Mouse (Mus musculus): ENCODE data around the gene 6030458C11Rik. TPM values are rescaled to one million over a fixed set of nuclear protein-coding genes. Genes with fewer than 3 reads are reported as not detected.

Gene 6030458C11Rik
- polyA plus RNA-seq, 1 experiment from 2014 or later = 39.5 TPM

DNA sequence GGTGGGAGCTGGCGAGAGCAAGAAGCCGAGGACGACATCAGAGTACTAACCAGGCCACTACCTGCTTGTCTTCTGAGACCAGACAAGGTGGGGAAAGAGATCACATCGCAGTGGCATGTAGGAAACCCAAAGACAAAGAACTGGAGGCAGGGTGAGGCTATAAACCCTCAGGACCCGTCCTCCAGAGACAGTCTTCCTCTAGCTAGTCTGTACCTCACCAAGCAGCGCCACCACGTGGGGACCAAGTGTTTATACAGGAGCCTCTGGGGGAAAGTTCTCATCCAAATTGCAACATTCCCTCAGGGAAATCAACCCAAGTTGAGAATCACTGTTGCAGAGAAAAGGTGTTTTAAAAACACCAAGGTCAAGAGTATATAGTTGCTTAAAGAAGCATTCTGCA lies 18.4 kb upstream of the 6030458C11Rik start:
- no peaks in the 10 kb centered on the region for H3K27me3 ChIP-seq (replicated peaks)
- no peak overlapping the region for H3K27ac ChIP-seq
- no peak for ATAC-seq (ENCODE audit: low FRiP score, low read depth)
- 81% methylated on average over 7 of the region's 7 CpGs for whole genome bisulfite sequencing
- no peaks in the 10 kb centered on the region for H3K9me3 ChIP-seq
- H3K4me1 ChIP-seq = no peaks in the 10 kb centered on the region
- H3K4me2 ChIP-seq (replicated peaks) = no peak overlapping the region
- H3K4me3 ChIP-seq = no peak overlapping the region
- no peak overlapping the region for H3K9ac ChIP-seq
- peaks cover 88% of the 10 kb centered on the region for H3K36me3 ChIP-seq

DNA sequence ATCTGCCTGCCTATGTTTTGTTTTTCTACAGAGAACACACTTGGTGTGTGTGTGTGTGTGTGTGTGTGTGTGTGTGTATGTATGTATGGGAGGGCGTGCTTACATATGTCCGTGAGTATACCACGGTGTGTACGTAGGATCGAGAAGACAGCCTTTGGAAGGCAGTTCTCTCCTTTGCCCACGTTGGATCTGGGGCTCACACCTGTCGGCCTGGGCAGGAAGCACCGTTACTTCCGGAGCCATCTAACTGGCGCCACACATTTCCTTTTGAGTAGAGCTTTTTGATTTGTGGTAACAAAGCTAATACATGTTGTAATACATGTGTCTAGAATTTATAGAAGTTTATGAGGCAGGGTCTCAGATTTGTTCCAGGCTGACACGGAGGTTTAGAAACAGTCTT lies 16.3 kb upstream of the 6030458C11Rik start:
- 96% methylated on average over 11 of the region's 11 CpGs for WGBS
- Histone ChIP-seq H3K27ac (no peak overlapping the region), H3K4me1 (no peaks in the 10 kb centered on the region), H3K4me2 (replicated peaks) (no peak overlapping the region), H3K27me3 (replicated peaks) (no peaks in the 10 kb centered on the region), H3K4me3 (no peak overlapping the region), H3K36me3 (peaks cover 86% of the 10 kb centered on the region), H3K9ac (no peak overlapping the region), H3K9me3 (no peaks in the 10 kb centered on the region)
- no peak for ATAC-seq (ENCODE audit: low FRiP score, low read depth)

DNA sequence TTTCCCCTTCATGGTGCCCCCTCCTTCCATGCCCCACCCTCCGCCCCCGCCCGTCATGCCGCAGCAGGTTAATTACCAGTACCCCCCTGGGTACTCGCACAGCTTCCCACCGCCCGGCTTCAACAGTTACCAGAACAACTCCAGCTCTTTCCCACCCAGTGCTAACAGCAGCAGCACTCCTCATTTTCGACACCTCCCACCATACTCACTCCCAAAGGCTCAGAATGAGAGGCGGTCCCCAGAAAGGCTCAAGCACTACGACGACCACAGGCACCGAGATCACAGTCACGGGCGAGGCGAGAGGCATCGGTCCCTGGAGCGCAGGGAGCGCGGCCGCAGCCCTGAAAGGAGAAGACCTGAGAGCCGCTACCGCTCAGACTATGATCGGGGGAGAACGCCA lies 9.8 kb upstream of the 6030458C11Rik start:
- no peaks in the 10 kb centered on the region for H3K9me3 ChIP-seq
- H3K36me3 ChIP-seq = peaks cover 67% of the 10 kb centered on the region
- no peak overlapping the region for H3K9ac ChIP-seq
- H3K4me1 ChIP-seq = no peaks in the 10 kb centered on the region
- no peak overlapping the region for H3K4me2 ChIP-seq (replicated peaks)
- H3K27ac ChIP-seq = no peak overlapping the region
- H3K27me3 ChIP-seq (replicated peaks) = no peaks in the 10 kb centered on the region
- no peak overlapping the region for H3K4me3 ChIP-seq
- ATAC-seq (ENCODE audit: low FRiP score, low read depth) = no peak
- 96% methylated on average over 24 of the region's 24 CpGs for WGBS

DNA sequence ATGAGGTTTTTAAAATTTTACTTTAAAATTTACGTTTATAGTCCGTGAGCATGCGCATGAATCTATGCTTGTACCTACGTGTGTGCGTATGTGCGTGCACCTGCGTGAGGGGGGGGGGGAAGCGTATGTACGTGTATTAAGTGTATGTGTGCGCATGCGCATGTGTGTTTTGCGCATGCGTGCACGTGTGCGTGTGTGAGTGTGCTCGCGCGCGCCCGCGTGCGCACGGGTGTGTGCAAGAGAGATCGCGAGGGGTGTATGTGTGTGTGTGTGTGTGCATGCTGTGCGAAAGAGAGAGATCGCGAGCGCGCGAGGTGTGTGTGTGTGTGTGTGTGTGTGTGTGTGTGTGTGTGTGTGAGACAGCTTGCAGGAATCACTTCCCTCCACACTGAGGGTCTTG lies 8.9 kb upstream of the 6030458C11Rik start:
- H3K4me1 ChIP-seq = no peaks in the 10 kb centered on the region
- H3K27me3 ChIP-seq (replicated peaks) = no peaks in the 10 kb centered on the region
- 99% methylated on average over 31 of the region's 31 CpGs for WGBS
- peaks cover 73% of the 10 kb centered on the region for H3K36me3 ChIP-seq
- ATAC-seq (ENCODE audit: low FRiP score, low read depth) = no peak
- H3K9ac ChIP-seq = no peak overlapping the region
- no peak overlapping the region for H3K4me3 ChIP-seq
- no peak overlapping the region for H3K27ac ChIP-seq
- H3K9me3 ChIP-seq = no peaks in the 10 kb centered on the region
- no peak overlapping the region for H3K4me2 ChIP-seq (replicated peaks)

DNA sequence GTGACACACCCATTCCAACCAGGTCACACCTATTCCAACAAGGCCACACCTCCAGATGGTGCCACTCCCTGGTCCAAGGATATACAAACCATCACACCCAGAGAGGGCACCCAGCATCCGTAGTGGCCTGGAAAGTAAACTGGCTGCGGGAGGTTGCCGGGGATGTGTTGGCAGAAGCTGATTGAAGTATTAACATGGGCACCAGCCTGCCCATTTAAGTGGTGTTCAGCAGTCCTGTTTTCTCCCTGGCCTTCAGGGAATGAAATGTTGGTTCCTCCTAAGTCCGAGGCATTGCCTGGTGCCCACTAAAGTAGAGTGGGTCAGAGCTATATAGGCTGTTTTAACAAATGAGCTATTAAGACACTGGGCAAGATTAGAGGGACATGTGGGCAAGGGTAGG lies 8.2 kb upstream of the 6030458C11Rik start:
- Histone ChIP-seq H3K4me3 (no peak overlapping the region), H3K36me3 (peaks cover 73% of the 10 kb centered on the region), H3K27me3 (replicated peaks) (no peaks in the 10 kb centered on the region), H3K9me3 (no peaks in the 10 kb centered on the region), H3K9ac (no peak overlapping the region), H3K4me1 (no peaks in the 10 kb centered on the region), H3K27ac (no peak overlapping the region), H3K4me2 (replicated peaks) (no peak overlapping the region)
- WGBS = 95% methylated on average over 4 of the region's 4 CpGs
- no peak for ATAC-seq (ENCODE audit: low FRiP score, low read depth)

DNA sequence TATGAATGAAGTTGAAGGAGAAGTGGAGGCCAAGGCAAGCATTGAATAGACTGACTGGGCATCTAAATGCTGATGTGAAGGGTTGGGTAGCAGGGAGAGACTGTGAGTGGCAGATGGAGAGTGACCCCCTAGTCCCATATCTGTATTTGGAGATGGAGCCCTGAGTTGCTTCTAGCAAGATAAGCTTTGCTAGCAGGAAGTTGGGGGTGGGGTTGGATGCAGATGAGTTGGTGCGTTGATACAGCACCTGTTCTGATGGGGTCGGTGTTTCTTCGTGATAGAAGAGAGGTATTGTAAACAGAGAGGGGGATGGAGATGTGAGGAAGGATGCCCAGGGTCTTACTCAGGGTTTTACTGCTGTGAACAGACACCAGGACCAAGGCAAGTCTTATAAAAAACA lies 5.4 kb upstream of the 6030458C11Rik start:
- ATAC-seq (ENCODE audit: low FRiP score, low read depth) = no peak
- H3K27ac ChIP-seq = no peak overlapping the region
- H3K27me3 ChIP-seq (replicated peaks) = no peaks in the 10 kb centered on the region
- H3K4me2 ChIP-seq (replicated peaks) = no peak overlapping the region
- WGBS = 97% methylated on average over 3 of the region's 3 CpGs
- H3K36me3 ChIP-seq = peaks cover 61% of the 10 kb centered on the region
- no peak overlapping the region for H3K9ac ChIP-seq
- H3K4me1 ChIP-seq = peaks cover 12% of the 10 kb centered on the region
- no peaks in the 10 kb centered on the region for H3K9me3 ChIP-seq
- H3K4me3 ChIP-seq = no peak overlapping the region

DNA sequence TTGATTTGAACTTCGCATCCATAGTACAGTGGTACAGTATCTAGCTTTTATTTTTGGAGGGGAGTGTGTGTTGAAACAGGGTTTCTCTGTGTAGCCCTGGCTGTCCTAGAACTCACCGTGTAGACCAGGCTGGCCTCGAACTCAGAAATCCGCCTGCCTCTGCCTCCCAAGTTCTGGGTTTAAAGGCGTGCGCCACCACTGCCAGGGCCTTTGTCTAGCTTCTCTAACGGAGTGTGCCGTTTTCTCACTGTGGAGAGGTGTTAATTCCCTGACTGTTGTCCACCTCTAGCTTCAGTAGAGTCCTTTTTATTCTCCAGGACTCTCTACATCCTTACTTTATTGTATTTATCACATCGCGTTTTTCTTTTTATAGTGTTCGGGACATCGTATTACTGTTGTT lies 959 bp upstream of the 6030458C11Rik start:
- peaks cover 19% of the 10 kb centered on the region for H3K4me1 ChIP-seq
- peak overlapping the region; percentile 92 for H3K9ac ChIP-seq
- WGBS = 62% methylated on average over 12 of the region's 12 CpGs
- H3K9me3 ChIP-seq = no peaks in the 10 kb centered on the region
- H3K36me3 ChIP-seq = peaks cover 42% of the 10 kb centered on the region
- no peak for ATAC-seq (ENCODE audit: low FRiP score, low read depth)
- H3K27ac ChIP-seq = no peak overlapping the region
- H3K27me3 ChIP-seq (replicated peaks) = no peaks in the 10 kb centered on the region
- H3K4me3 ChIP-seq = peak overlapping the region; percentile 87
- peak overlapping the region; percentile 73 for H3K4me2 ChIP-seq (replicated peaks)

DNA sequence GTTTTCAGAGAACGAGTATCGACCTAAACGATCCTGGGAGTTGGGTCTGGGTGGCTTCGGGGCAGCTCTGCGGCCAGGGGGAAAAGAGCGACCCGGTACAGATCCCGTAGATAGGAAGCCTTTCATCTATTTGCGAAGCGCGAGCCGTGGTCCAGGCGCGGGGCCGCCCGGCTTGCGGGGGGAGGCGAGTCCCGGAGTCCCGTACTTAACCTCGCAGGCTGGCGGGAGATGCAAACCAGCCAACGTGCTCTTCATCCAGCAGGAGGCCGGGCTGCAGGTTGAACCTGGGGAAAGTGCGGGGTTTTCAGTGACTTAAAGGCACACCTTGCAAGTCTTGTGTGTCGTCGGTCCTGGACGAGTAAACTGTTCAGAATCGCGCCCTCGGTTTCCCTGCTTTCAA lies 516 bp upstream of the 6030458C11Rik start:
- Histone ChIP-seq H3K4me3 (peak overlapping the region; percentile 87), H3K4me2 (replicated peaks) (peak overlapping the region; percentile 73), H3K27me3 (replicated peaks) (no peaks in the 10 kb centered on the region), H3K27ac (0 out of 2 replicates have a peak overlapping the region, but pooled peaks have one; percentile 26), H3K9ac (peak overlapping the region; percentile 92), H3K9me3 (no peaks in the 10 kb centered on the region), H3K4me1 (peaks cover 19% of the 10 kb centered on the region), H3K36me3 (peaks cover 41% of the 10 kb centered on the region)
- WGBS = under 1% methylated on average over 31 of the region's 31 CpGs
- peak; percentile 35; the same call in 1 of the 2 replicates for ATAC-seq (ENCODE audit: low FRiP score, low read depth)

DNA sequence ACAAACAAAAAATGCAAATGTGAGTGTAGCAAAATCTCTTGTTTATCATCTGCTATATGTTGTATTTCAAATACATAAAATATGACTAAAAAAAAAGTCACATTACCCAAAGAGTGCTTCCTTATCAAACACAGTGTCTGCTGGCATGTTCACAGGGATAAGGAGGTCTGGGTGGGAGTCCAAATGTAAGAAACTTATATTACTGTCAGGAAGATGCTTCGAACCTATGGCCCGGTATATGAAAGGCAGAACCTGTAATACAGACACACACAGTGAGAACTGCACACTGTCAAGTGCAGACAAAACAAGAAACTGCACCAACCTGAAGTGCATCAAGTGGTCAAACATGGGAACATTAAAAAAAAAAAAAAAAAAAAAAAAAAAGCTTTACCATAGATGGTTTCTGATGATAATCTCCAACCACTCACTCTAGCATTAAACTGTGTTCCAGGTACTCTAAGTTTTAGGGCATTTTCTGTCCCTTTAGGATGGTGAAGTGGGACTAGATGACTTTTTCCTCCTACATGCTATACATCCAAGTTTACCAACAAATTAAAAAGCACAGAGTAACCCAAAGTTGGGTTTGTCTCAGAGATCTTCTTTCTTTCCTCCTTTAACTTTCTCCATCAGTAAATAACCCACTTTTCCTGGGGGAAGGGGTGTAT lies 862 bp downstream of the 6030458C11Rik start:
- H3K27me3 ChIP-seq (replicated peaks) = no peaks in the 10 kb centered on the region
- peak overlapping the region; percentile 87 for H3K4me3 ChIP-seq
- H3K27ac ChIP-seq = no peak overlapping the region
- peaks cover 41% of the 10 kb centered on the region for H3K36me3 ChIP-seq
- no peaks in the 10 kb centered on the region for H3K9me3 ChIP-seq
- ATAC-seq (ENCODE audit: low FRiP score, low read depth) = no peak
- WGBS = 97% methylated on average over 2 of the region's 2 CpGs
- peak overlapping the region; percentile 73 for H3K4me2 ChIP-seq (replicated peaks)
- peaks cover 19% of the 10 kb centered on the region for H3K4me1 ChIP-seq
- peak overlapping the region; percentile 86 for H3K9ac ChIP-seq

DNA sequence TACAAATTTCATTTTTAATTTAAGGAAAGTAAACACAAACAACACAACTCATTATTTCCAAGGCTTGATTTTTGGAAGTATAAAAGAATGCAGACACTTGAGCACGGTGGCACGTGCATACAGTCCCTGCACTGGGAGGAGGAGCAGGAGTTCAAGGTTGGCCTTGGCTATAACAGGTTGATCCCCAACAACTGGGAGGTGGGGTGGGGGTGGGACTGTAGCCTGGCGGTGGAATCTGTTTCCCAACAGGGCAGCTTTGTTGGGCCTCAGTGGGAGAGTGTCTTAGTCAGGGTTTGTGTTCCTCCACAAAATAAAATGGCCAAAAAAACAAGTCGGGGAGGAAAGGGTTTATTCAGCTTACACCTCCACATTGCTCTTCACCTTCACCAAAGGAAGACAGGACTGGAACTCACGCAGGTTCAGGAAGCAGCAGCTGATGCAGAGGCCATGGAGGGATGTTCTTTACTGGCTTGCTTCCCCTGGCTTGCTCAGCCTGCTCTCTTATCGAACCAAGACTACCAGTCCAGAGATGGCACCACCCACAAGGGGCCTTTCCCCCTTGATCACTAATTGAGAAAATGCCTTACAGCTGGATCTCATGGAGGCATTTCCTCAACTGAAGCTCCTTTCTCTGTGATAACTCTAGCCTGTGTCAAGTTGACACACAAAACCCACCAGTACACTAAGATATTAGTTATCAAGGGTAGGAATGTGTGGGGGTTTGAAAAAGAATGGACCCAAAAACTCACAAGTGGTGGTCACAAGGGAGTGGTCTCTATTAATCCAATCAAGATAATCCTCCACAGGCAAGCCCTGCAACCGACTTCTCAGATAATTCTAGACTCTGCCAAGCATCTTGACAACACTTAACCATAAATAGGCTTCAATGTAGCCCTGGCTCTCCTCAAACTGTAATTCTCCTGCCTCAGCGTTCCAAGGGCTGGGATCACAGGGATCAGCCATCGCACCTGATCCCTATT lies 1.7 kb downstream of the 6030458C11Rik start:
- Histone ChIP-seq H3K36me3 (peaks cover 41% of the 10 kb centered on the region), H3K4me3 (no peak overlapping the region), H3K27ac (no peak overlapping the region), H3K27me3 (replicated peaks) (no peaks in the 10 kb centered on the region), H3K4me1 (peaks cover 19% of the 10 kb centered on the region), H3K9ac (no peak overlapping the region), H3K9me3 (no peaks in the 10 kb centered on the region), H3K4me2 (replicated peaks) (no peak overlapping the region)
- ATAC-seq (ENCODE audit: low FRiP score, low read depth) = no peak
- WGBS = 89% methylated on average over 9 of the region's 9 CpGs

DNA sequence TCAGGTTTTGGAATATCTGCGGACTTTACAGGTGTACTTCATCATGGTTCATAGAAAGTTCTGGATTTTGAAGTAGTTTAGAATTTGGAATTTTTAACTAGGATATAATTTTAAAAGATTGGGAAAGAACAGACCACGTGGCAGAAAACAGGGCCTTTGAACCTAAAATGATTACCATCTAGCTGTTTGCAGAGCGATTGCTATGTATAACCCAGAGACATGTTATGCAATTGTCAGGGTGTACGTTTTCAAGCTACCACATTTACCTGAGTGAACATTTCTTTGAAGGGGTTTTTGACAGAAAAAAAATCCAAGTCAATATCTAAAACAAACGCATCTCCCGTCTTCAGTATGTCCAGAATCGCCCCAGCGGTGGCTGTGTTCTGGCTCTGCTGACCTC lies 6.9 kb downstream of the 6030458C11Rik start:
- Histone ChIP-seq H3K4me3 (no peak overlapping the region), H3K9ac (no peak overlapping the region), H3K27me3 (replicated peaks) (no peaks in the 10 kb centered on the region), H3K4me1 (no peaks in the 10 kb centered on the region), H3K36me3 (peaks cover 74% of the 10 kb centered on the region), H3K9me3 (no peaks in the 10 kb centered on the region), H3K4me2 (replicated peaks) (no peak overlapping the region), H3K27ac (no peak overlapping the region)
- 94% methylated on average over 8 of the region's 8 CpGs for WGBS
- no peak for ATAC-seq (ENCODE audit: low FRiP score, low read depth)

DNA sequence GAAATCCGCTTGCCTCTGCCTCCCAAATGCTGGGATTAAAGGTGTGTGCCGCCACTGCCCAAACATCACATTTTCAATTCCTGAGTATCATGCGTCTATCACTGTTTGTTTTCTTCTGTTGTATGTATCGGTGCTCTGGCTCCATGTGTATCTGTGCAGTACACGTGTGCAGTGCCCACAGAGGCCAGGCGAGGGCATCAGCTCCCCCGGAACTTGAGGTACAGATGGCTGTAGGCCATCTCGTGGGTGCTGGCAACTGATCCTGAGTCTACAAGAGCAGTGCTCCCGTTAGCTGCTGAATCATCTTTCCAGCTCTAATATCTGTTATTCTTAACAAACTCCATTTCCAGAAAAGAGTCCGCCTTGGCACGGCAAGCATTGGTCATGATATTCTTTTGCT lies 11.8 kb downstream of the 6030458C11Rik start:
- no peak for ATAC-seq (ENCODE audit: low FRiP score, low read depth)
- 96% methylated on average over 11 of the region's 11 CpGs for WGBS
- peaks cover 85% of the 10 kb centered on the region for H3K36me3 ChIP-seq

More for the DNA sequence above, 11.8 kb downstream of the 6030458C11Rik start:
- Histone ChIP-seq H3K9ac (no peak overlapping the region), H3K4me2 (replicated peaks) (no peak overlapping the region), H3K4me1 (no peaks in the 10 kb centered on the region), H3K27me3 (replicated peaks) (no peaks in the 10 kb centered on the region), H3K9me3 (no peaks in the 10 kb centered on the region), H3K4me3 (no peak overlapping the region), H3K27ac (no peak overlapping the region)
